Mouse (Mus musculus): ENCODE results near the gene Cxcl13. TPM values are rescaled to one million over a fixed set of nuclear protein-coding genes. Genes with fewer than 3 reads are reported as not detected.

Gene Cxcl13
- 0.16 and 0.24 TPM in 2 replicates for polyA plus RNA-seq (2015; fragmentation: Nextera tagmentation; extraction: Ambion mirVana)

GRCm38 (mm10) chr5:95956651-95957050 lies at the start of gene Cxcl13:
Gene Cxcl13, plus strand, starts transcription at chr5:95956951.
- Histone ChIP-seq H3K9ac (no peak within 1 kb of the TSS), H3K36me3 (replicated peaks) (no peaks in the 10 kb centered on the region), H3K4me3 (replicated peaks) (no peak within 1 kb of the TSS), H3K27me3 (no peaks in the 10 kb centered on the region), H3K27ac (replicated peaks) (no peak within 1 kb of the TSS), H3K4me1 (replicated peaks) (no peaks in the 10 kb centered on the region), H3K9me3 (replicated peaks) (no peaks in the 10 kb centered on the region), H3K4me2 (no peak within 1 kb of the TSS)
- ATAC-seq (ENCODE audit: insufficient read depth) = no peak
- WGBS (ENCODE audit: insufficient replicate concordance) = 35% methylated on average over 5 of the region's 5 CpGs

- Histone ChIP-seq H3K4me3 (replicated peaks) (no peak overlapping the region), H3K4me1 (replicated peaks) (no peaks in the 10 kb centered on the region), H3K27ac (replicated peaks) (no peak overlapping the region), H3K9ac (no peak overlapping the region), H3K36me3 (replicated peaks) (no peaks in the 10 kb centered on the region), H3K27me3 (no peaks in the 10 kb centered on the region), H3K4me2 (no peak overlapping the region), H3K9me3 (replicated peaks) (no peaks in the 10 kb centered on the region)
- WGBS (ENCODE audit: insufficient replicate concordance) = 44% methylated on average over 1 of the region's 1 CpGs
- no peak for ATAC-seq (ENCODE audit: insufficient read depth)
Measured at GRCm38 (mm10) chr5:95911006-95911405, 45.7 kb upstream of the Cxcl13 start.

GRCm38 (mm10) chr5:95918491-95918890 lies 38.3 kb upstream of the Cxcl13 start:
- H3K27ac ChIP-seq (replicated peaks) = no peak overlapping the region
- 63% methylated on average over 6 of the region's 6 CpGs for WGBS (ENCODE audit: insufficient replicate concordance)
- no peak for ATAC-seq (ENCODE audit: insufficient read depth)

GRCm38 (mm10) chr5:95924023-95924422 lies 32.7 kb upstream of the Cxcl13 start:
- Histone ChIP-seq H3K27ac (replicated peaks) (no peak overlapping the region), H3K4me2 (no peak overlapping the region), H3K36me3 (replicated peaks) (no peaks in the 10 kb centered on the region), H3K9me3 (replicated peaks) (no peaks in the 10 kb centered on the region), H3K9ac (no peak overlapping the region), H3K4me3 (replicated peaks) (no peak overlapping the region), H3K27me3 (no peaks in the 10 kb centered on the region), H3K4me1 (replicated peaks) (no peaks in the 10 kb centered on the region)
- ATAC-seq (ENCODE audit: insufficient read depth) = no peak
- 61% methylated on average over 6 of the region's 6 CpGs for WGBS (ENCODE audit: insufficient replicate concordance)

More at GRCm38 (mm10) chr5:95918491-95918890, 38.3 kb upstream of the Cxcl13 start:
- Histone ChIP-seq H3K9ac (no peak overlapping the region), H3K9me3 (replicated peaks) (no peaks in the 10 kb centered on the region), H3K4me1 (replicated peaks) (no peaks in the 10 kb centered on the region), H3K4me2 (no peak overlapping the region), H3K36me3 (replicated peaks) (no peaks in the 10 kb centered on the region), H3K4me3 (replicated peaks) (no peak overlapping the region), H3K27me3 (no peaks in the 10 kb centered on the region)

- Histone ChIP-seq H3K27me3 (no peaks in the 10 kb centered on the region), H3K9ac (no peak overlapping the region), H3K9me3 (replicated peaks) (no peaks in the 10 kb centered on the region), H3K4me3 (replicated peaks) (no peak overlapping the region), H3K36me3 (replicated peaks) (no peaks in the 10 kb centered on the region), H3K4me1 (replicated peaks) (no peaks in the 10 kb centered on the region), H3K27ac (replicated peaks) (no peak overlapping the region), H3K4me2 (no peak overlapping the region)
- WGBS (ENCODE audit: insufficient replicate concordance) = 62% methylated on average over 10 of the region's 10 CpGs
- ATAC-seq (ENCODE audit: insufficient read depth) = no peak
Measured at GRCm38 (mm10) chr5:95925204-95925930, 31.4 kb upstream of the Cxcl13 start.

- no peak overlapping the region for H3K4me2 ChIP-seq
- H3K4me1 ChIP-seq (replicated peaks) = no peaks in the 10 kb centered on the region
- H3K9me3 ChIP-seq (replicated peaks) = no peaks in the 10 kb centered on the region
- no peak overlapping the region for H3K9ac ChIP-seq
- H3K27me3 ChIP-seq = no peaks in the 10 kb centered on the region
- ATAC-seq (ENCODE audit: insufficient read depth) = no peak
- H3K27ac ChIP-seq (replicated peaks) = no peak overlapping the region
- H3K4me3 ChIP-seq (replicated peaks) = no peak overlapping the region
- H3K36me3 ChIP-seq (replicated peaks) = no peaks in the 10 kb centered on the region
- 75% methylated on average over 1 of the region's 1 CpGs for WGBS (ENCODE audit: insufficient replicate concordance)
Measured at GRCm38 (mm10) chr5:95925931-95926263, 30.9 kb upstream of the Cxcl13 start.

- H3K27me3 ChIP-seq = no peaks in the 10 kb centered on the region
- no peak overlapping the region for H3K27ac ChIP-seq (replicated peaks)
- H3K9me3 ChIP-seq (replicated peaks) = no peaks in the 10 kb centered on the region
- no peak overlapping the region for H3K4me3 ChIP-seq (replicated peaks)
- no peak for ATAC-seq (ENCODE audit: insufficient read depth)
- H3K4me2 ChIP-seq = no peak overlapping the region
- 47% methylated on average over 5 of the region's 5 CpGs for WGBS (ENCODE audit: insufficient replicate concordance)
- H3K9ac ChIP-seq = no peak overlapping the region
- H3K4me1 ChIP-seq (replicated peaks) = no peaks in the 10 kb centered on the region
- H3K36me3 ChIP-seq (replicated peaks) = no peaks in the 10 kb centered on the region
Measured at GRCm38 (mm10) chr5:95935035-95935434, 21.7 kb upstream of the Cxcl13 start.

GRCm38 (mm10) chr5:95936068-95936467 lies 20.7 kb upstream of the Cxcl13 start:
- ATAC-seq (ENCODE audit: insufficient read depth) = no peak

GRCm38 (mm10) chr5:95937129-95937528 lies 19.6 kb upstream of the Cxcl13 start:
- WGBS (ENCODE audit: insufficient replicate concordance) = 38% methylated on average over 2 of the region's 2 CpGs
- Histone ChIP-seq H3K9ac (no peak overlapping the region), H3K36me3 (replicated peaks) (no peaks in the 10 kb centered on the region), H3K27ac (replicated peaks) (no peak overlapping the region), H3K9me3 (replicated peaks) (no peaks in the 10 kb centered on the region), H3K4me1 (replicated peaks) (no peaks in the 10 kb centered on the region), H3K4me3 (replicated peaks) (no peak overlapping the region), H3K4me2 (no peak overlapping the region), H3K27me3 (no peaks in the 10 kb centered on the region)
- ATAC-seq (ENCODE audit: insufficient read depth) = no peak

More at GRCm38 (mm10) chr5:95936068-95936467, 20.7 kb upstream of the Cxcl13 start:
- Histone ChIP-seq H3K27me3 (no peaks in the 10 kb centered on the region), H3K36me3 (replicated peaks) (no peaks in the 10 kb centered on the region), H3K9ac (no peak overlapping the region), H3K4me1 (replicated peaks) (no peaks in the 10 kb centered on the region), H3K27ac (replicated peaks) (no peak overlapping the region), H3K4me2 (no peak overlapping the region), H3K4me3 (replicated peaks) (no peak overlapping the region), H3K9me3 (replicated peaks) (no peaks in the 10 kb centered on the region)
- WGBS (ENCODE audit: insufficient replicate concordance) = 71% methylated on average over 5 of the region's 5 CpGs

- peak; percentile 15; the same call in 1 of the 2 replicates for ATAC-seq (ENCODE audit: insufficient read depth)
- no peaks in the 10 kb centered on the region for H3K9me3 ChIP-seq (replicated peaks)
- no peaks in the 10 kb centered on the region for H3K27me3 ChIP-seq
- H3K4me2 ChIP-seq = no peak overlapping the region
- H3K9ac ChIP-seq = no peak overlapping the region
- H3K4me1 ChIP-seq (replicated peaks) = no peaks in the 10 kb centered on the region
- 61% methylated on average over 11 of the region's 11 CpGs for WGBS (ENCODE audit: insufficient replicate concordance)
- H3K4me3 ChIP-seq (replicated peaks) = no peak overlapping the region
- H3K27ac ChIP-seq (replicated peaks) = no peak overlapping the region
- no peaks in the 10 kb centered on the region for H3K36me3 ChIP-seq (replicated peaks)
Measured at GRCm38 (mm10) chr5:95938044-95938625, 18.6 kb upstream of the Cxcl13 start.

- no peak for ATAC-seq (ENCODE audit: insufficient read depth)
- Histone ChIP-seq H3K4me2 (no peak overlapping the region), H3K9me3 (replicated peaks) (no peaks in the 10 kb centered on the region), H3K36me3 (replicated peaks) (no peaks in the 10 kb centered on the region), H3K27ac (replicated peaks) (no peak overlapping the region), H3K4me3 (replicated peaks) (no peak overlapping the region), H3K9ac (no peak overlapping the region), H3K27me3 (no peaks in the 10 kb centered on the region), H3K4me1 (replicated peaks) (no peaks in the 10 kb centered on the region)
- 33% methylated on average over 4 of the region's 4 CpGs for WGBS (ENCODE audit: insufficient replicate concordance)
Measured at GRCm38 (mm10) chr5:95940682-95941221, 16.0 kb upstream of the Cxcl13 start.
